Mouse (Mus musculus): ENCODE data around the gene Cdh11.
"Not testable (repeated sequence)": the region's sequence is repeated elsewhere in the genome, so short reads cannot be mapped to it uniquely, and the experiment has no call there.

Gene Cdh11

GRCm38 (mm10) chr8:102715956-102716355 lies 69.5 kb downstream of the Cdh11 start:
- no peak for DNase-seq (ENCODE audit: low read depth, low spot score)

GRCm38 (mm10) chr8:102707305-102707704 lies 78.1 kb downstream of the Cdh11 start:
- no peak for DNase-seq (ENCODE audit: low read depth, low spot score)

GRCm38 (mm10) chr8:102705376-102705905 lies 80.0 kb downstream of the Cdh11 start:
- DNase-seq (ENCODE audit: low read depth, low spot score), result no peak

GRCm38 (mm10) chr8:102700245-102700644 lies 85.2 kb downstream of the Cdh11 start:
- DNase-seq (ENCODE audit: low read depth, low spot score), result no peak

GRCm38 (mm10) chr8:102698232-102698837 lies 87.1 kb downstream of the Cdh11 start:
- DNase-seq (ENCODE audit: low read depth, low spot score), result no peak

GRCm38 (mm10) chr8:102693465-102693864 lies 92.0 kb downstream of the Cdh11 start:
- DNase-seq (ENCODE audit: low read depth, low spot score), result no peak

- not testable (repeated sequence) for DNase-seq (ENCODE audit: low read depth, low spot score)
These were observed 100.0 kb downstream of the Cdh11 start for GRCm38 (mm10) chr8:102685491-102685890.

GRCm38 (mm10) chr8:102685023-102685422 lies 100.4 kb downstream of the Cdh11 start:
- DNase-seq (ENCODE audit: low read depth, low spot score), result no peak

GRCm38 (mm10) chr8:102677148-102677547 lies 108.3 kb downstream of the Cdh11 start:
- DNase-seq (ENCODE audit: low read depth, low spot score), result no peak

- DNase-seq (ENCODE audit: low read depth, low spot score), result not testable (repeated sequence)
These were observed 120.9 kb downstream of the Cdh11 start for GRCm38 (mm10) chr8:102664561-102664960.

GRCm38 (mm10) chr8:102656529-102656928 lies 128.9 kb downstream of the Cdh11 start:
- no peak for DNase-seq (ENCODE audit: low read depth, low spot score)

- no peak for DNase-seq (ENCODE audit: low read depth, low spot score)
These were observed 133.5 kb downstream of the Cdh11 start for GRCm38 (mm10) chr8:102651964-102652363.

- DNase-seq (ENCODE audit: low read depth, low spot score), result no peak
These were observed 158.3 kb downstream of the Cdh11 start for GRCm38 (mm10) chr8:102627151-102627550.

GRCm38 (mm10) chr8:102612146-102612545 lies 173.3 kb downstream of the Cdh11 start:
- DNase-seq (ENCODE audit: low read depth, low spot score), result no peak

GRCm38 (mm10) chr8:102601327-102601726 lies 184.1 kb downstream of the Cdh11 start:
- no peak for DNase-seq (ENCODE audit: low read depth, low spot score)

GRCm38 (mm10) chr8:102596523-102596922 lies 188.9 kb downstream of the Cdh11 start:
- DNase-seq (ENCODE audit: low read depth, low spot score), result no peak

- no peak for DNase-seq (ENCODE audit: low read depth, low spot score)
These were observed 191.5 kb downstream of the Cdh11 start for GRCm38 (mm10) chr8:102593899-102594298.

Data from forelimb bud, embryonic 11.5 days (tissue).